Mouse (Mus musculus) limb, embryonic 14.5 days (tissue): ENCODE results near the gene Ascc1. TPM values are rescaled to one million over a fixed set of nuclear protein-coding genes. Genes with fewer than 3 reads are reported as not detected.

Experiments
- ATAC-seq: fragments of 200-750 bp; cut with Nextera tagmentation; 2 replicates; pipeline ENCODE4 v1.8.0; 2017; ENCODE audit warnings: low read depth, moderate number of reproducible peaks, moderate TSS enrichment; ENCODE audit not compliant: low FRiP score
- DNase-seq: peaks from one replicate; pipeline ENCODE4 v3.0.0-alpha.2; 2015; ENCODE audit warnings: low spot score
- H3K27ac ChIP-seq: fragments of 300-500 bp; sonication (generic); replicated peaks from 2 replicates; pipeline ENCODE4 v1.5.1; 2014; ENCODE audit warnings: low read depth, mild to moderate bottlenecking, low read length, moderate library complexity, mixed read lengths
- H3K27me3 ChIP-seq: fragments of 300-500 bp; sonication (generic); 2 replicates; pipeline ENCODE4 v1.6.1; 2014; ENCODE audit warnings: low read length, mixed read lengths; ENCODE audit not compliant: control insufficient read depth, insufficient read depth
- H3K36me3 ChIP-seq: fragments of 300-500 bp; sonication (generic); 2 replicates; pipeline ENCODE4 v1.6.1; 2014; ENCODE audit warnings: mild to moderate bottlenecking, low read length, moderate library complexity, mixed read lengths; ENCODE audit not compliant: control insufficient read depth, insufficient read depth
- H3K4me1 ChIP-seq: fragments of 300-500 bp; sonication (generic); 2 replicates; pipeline ENCODE4 v1.6.1; 2014; ENCODE audit warnings: antibody characterized with exemption, low read length, mixed read lengths; ENCODE audit not compliant: control insufficient read depth, insufficient read depth
- H3K4me2 ChIP-seq: fragments of 300-500 bp; sonication (generic); replicated peaks from 2 replicates; pipeline ENCODE4 v1.6.1; 2014; ENCODE audit warnings: low read depth, mild to moderate bottlenecking, low read length, moderate library complexity; ENCODE audit not compliant: severe bottlenecking
- H3K4me3 ChIP-seq: fragments of 300-500 bp; sonication (generic); replicated peaks from 2 replicates; pipeline ENCODE4 v1.5.1; 2014; ENCODE audit warnings: low read length
- H3K9ac ChIP-seq: fragments of 300-500 bp; sonication (generic); 2 replicates; pipeline ENCODE4 v1.6.1; 2014; ENCODE audit warnings: mild to moderate bottlenecking, low read depth, low read length, moderate library complexity; ENCODE audit not compliant: severe bottlenecking
- H3K9me3 ChIP-seq: fragments of 300-500 bp; sonication (generic); 2 replicates; pipeline ENCODE4 v1.6.1; 2016; ENCODE audit warnings: low read length; ENCODE audit not compliant: control insufficient read depth
- POLR2A ChIP-seq: fragments of 200-500 bp; IDR thresholded peaks from 2 replicates; pipeline ENCODE4 v1.8.0; 2012; ENCODE audit warnings: inconsistent platforms, mild to moderate bottlenecking, moderate library complexity, borderline replicate concordance; ENCODE audit not compliant: insufficient read depth, insufficient read length; ENCODE audit errors: extremely low read depth
- WGBS: fragments of 180-500 bp; shearing (Covaris S2); extraction: QIAGEN DNeasy Blood & Tissue Kit; methylation state at CpG from one replicate; pipeline ENCODE4 v1.1.7; 2014; 5-methylcytosine and 5-hydroxymethylcytosine counted together
- polyA plus RNA-seq, 2 experiments: library from polyadenylated mRNA; depleted of rRNA in 1 of 2; stranded (reverse) in 1 of 2; unstranded in 1 of 2; fragments of >200 nt; fragmentation: Nextera tagmentation in 1 of 2; extraction: Ambion mirVana in 1 of 2; gene quantifications; 2 replicates each; pipeline versions ENCODE4 v1.2.1 to v1.2.3; 2012 to 2014

The Ascc1 gene
- polyA plus RNA-seq, 2 experiments: 32.9 to 41.2 TPM

- Histone ChIP-seq H3K27me3 (no peaks in the 10 kb centered on the region), H3K9me3 (no peaks in the 10 kb centered on the region), H3K9ac (no peak overlapping the region), H3K27ac (no peak overlapping the region), H3K4me2 (no peak overlapping the region), H3K4me3 (no peak overlapping the region), H3K4me1 (no peaks in the 10 kb centered on the region), H3K36me3 (peaks cover 42% of the 10 kb centered on the region)
- DNase-seq (no peak), ATAC-seq (no peak)
- TF ChIP-seq POLR2A: no peak
- 71% methylated on average over 2 of the region's 2 CpGs for WGBS
These were observed 16.7 kb downstream of the Ascc1 start for GRCm38 (mm10) chr10:60019299-60019698.

GRCm38 (mm10) chr10:60023751-60024150 is 21.1 kb downstream of the Ascc1 start:
- ATAC-seq: no peak
- DNase-seq: no peak
- no peak overlapping the region for H3K9ac ChIP-seq
- no peak overlapping the region for H3K27ac ChIP-seq
- H3K36me3 ChIP-seq: peaks cover 20% of the 10 kb centered on the region
- no peak overlapping the region for H3K4me2 ChIP-seq
- no peaks in the 10 kb centered on the region for H3K27me3 ChIP-seq
- no peaks in the 10 kb centered on the region for H3K9me3 ChIP-seq
- TF ChIP-seq POLR2A: no peak
- peaks cover 21% of the 10 kb centered on the region for H3K4me1 ChIP-seq
- H3K4me3 ChIP-seq: no peak overlapping the region
- WGBS: 100% methylated on average over 1 of the region's 1 CpGs

- Histone ChIP-seq H3K27ac (peak overlapping the region; percentile 5), H3K4me2 (peak overlapping the region; percentile 16; the same call in 1 of the 2 replicates), H3K36me3 (peaks cover 14% of the 10 kb centered on the region), H3K27me3 (no peaks in the 10 kb centered on the region), H3K9ac (no peak overlapping the region), H3K9me3 (no peaks in the 10 kb centered on the region), H3K4me1 (peaks cover 26% of the 10 kb centered on the region), H3K4me3 (no peak overlapping the region)
- no peak for TF ChIP-seq POLR2A
- WGBS: 29% methylated on average over 13 of the region's 13 CpGs
- peak; percentile 32; the same call in 1 of the 2 replicates for ATAC-seq
- no peak for DNase-seq
These were observed 24.3 kb downstream of the Ascc1 start for GRCm38 (mm10) chr10:60026759-60027395.

- peaks cover 33% of the 10 kb centered on the region for H3K4me1 ChIP-seq
- H3K9me3 ChIP-seq: no peaks in the 10 kb centered on the region
- no peak overlapping the region for H3K27ac ChIP-seq
- ATAC-seq (peak; percentile 62; the same call in 1 of the 2 replicates), DNase-seq (peak; percentile 56)
- peaks cover 6% of the 10 kb centered on the region; the same call in 1 of the 2 replicates for H3K36me3 ChIP-seq
- H3K9ac ChIP-seq: no peak overlapping the region
- no peak overlapping the region for H3K4me2 ChIP-seq
- H3K4me3 ChIP-seq: no peak overlapping the region
- no peak for TF ChIP-seq POLR2A
- no peaks in the 10 kb centered on the region for H3K27me3 ChIP-seq
- WGBS: 25% methylated on average over 2 of the region's 2 CpGs
These were observed 25.0 kb downstream of the Ascc1 start for GRCm38 (mm10) chr10:60027619-60028084.

- Histone ChIP-seq H3K4me1 (peaks cover 38% of the 10 kb centered on the region), H3K4me2 (no peak overlapping the region), H3K27me3 (no peaks in the 10 kb centered on the region), H3K36me3 (0 out of 2 replicates have a peak, but pooled peaks cover 4% of the 10 kb centered on the region), H3K27ac (no peak overlapping the region), H3K9me3 (no peaks in the 10 kb centered on the region), H3K4me3 (no peak overlapping the region), H3K9ac (peak overlapping the region; percentile 7; the same call in 1 of the 2 replicates)
- 66% methylated on average over 7 of the region's 7 CpGs for WGBS
- no peak for ATAC-seq
- TF ChIP-seq POLR2A: no peak
- no peak for DNase-seq
These were observed 25.6 kb downstream of the Ascc1 start for GRCm38 (mm10) chr10:60028181-60028580.
